9 mouse cellular contexts compared by ENCODE assay signal in the genomic region with DNA sequence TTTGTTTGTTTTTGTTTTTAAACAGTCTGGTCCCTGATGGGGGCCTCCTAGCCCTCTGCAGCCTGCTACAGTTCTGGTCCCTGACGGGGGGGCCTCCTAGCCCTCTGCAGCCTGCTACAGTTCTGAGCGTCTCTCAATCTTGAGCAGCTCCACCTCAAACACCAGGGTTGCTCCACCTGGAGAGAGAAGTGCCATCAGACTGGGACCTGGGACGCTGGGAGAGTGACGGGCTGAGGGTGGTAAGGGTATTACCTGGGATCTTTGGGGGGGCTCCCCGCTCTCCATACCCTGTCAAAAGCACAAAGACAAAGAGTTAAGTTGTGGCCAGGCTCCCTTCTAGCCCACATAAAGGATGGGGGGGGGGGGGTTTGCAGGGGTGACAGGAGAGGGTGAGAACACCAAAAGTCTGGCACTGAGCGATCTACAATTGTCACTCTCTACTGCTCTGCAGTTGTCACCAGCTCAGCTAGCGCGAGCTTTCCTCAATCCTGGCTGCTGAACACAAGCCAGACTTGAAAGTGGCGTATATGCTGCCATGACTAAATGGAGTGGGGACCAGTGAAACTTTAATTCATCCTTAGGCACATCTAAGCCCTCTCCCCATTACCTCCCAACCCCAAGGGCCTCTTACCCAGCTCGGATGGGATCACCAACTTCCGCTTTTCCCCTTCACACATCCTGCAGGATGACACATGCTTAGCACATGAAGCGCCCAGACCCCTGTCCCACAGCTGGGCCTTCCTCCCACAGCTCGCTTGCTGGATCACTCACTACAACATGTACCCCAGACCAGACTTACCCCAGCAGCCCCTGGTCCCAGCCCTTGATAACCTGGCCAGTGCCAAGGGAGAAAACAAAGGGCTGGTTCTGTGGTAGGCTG. TPM values are rescaled to one million over a fixed set of nuclear protein-coding genes. Genes with fewer than 3 reads are reported as not detected.
A peak's percentile ranks its signal among the peaks of the same experiment; 100 is the strongest.
DNase-seq lines count a peak whose midpoint lies in the region; ATAC-seq and TF ChIP-seq lines count a peak whose summit lies in the region.
"Had no signal": no experiment of that assay in that cellular context is flagged by ENCODE, and none has a peak within 500 bp of the region (broad histone marks: within the 10 kb centered on the region; RNA-seq: fewer than 3 reads in every experiment).

No protein-coding gene starts in this region.

- no peaks in the 10 kb centered on the region for H3K9me3 ChIP-seq in heart, embryonic 15.5 days (replicated peaks)
- no peaks in the 10 kb centered on the region for H3K9me3 ChIP-seq in hindbrain, embryonic 16.5 days (ENCODE audit: control insufficient read depth, low read length)
- H3K9me3 ChIP-seq in midbrain, embryonic 14.5 days (ENCODE audit: control insufficient read depth, low read length), result no peaks in the 10 kb centered on the region

- peaks cover 50% of the 10 kb centered on the region for H3K4me1 ChIP-seq in heart, embryonic 15.5 days (replicated peaks)
- H3K4me1 ChIP-seq in heart, adult 2 months (ENCODE audit: control insufficient read depth, insufficient read depth, low read length), result peaks cover 3% of the 10 kb centered on the region; the same call in 1 of the 2 replicates
- H3K4me1 ChIP-seq in hindbrain, embryonic 16.5 days (ENCODE audit: control insufficient read depth, insufficient read depth, low read depth, low read length), result peaks cover 42% of the 10 kb centered on the region
- peaks cover 40% of the 10 kb centered on the region for H3K4me1 ChIP-seq in midbrain, embryonic 14.5 days (ENCODE audit: control insufficient read depth, insufficient read depth, low read length)

- DNase-seq in heart, adult 2 months, result no peak
- DNase-seq in brain, adult 2 months (ENCODE audit: low read depth, low spot score), result peak; percentile 39
- DNase-seq in midbrain, embryonic 14.5 days, result no peak
- DNase-seq in embryo, embryonic 10.5 days (ENCODE audit: low spot score), result no peak
- DNase-seq in adrenal gland, postnatal 25 days, result no peak
- DNase-seq: lung, postnatal 10 days had no signal

- no peak for TF ChIP-seq EP300 in heart, adult 2 months (IDR thresholded peaks at IDR 0.05; ENCODE audit: insufficient read depth, low read depth, low read length)

- no peak for TF ChIP-seq POLR2A in heart, adult 2 months (IDR thresholded peaks at IDR 0.05; ENCODE audit: insufficient read depth, low read depth, low read length)

- intact Hi-C loops in heart, adult 2 months (cut with DNase I), result loop anchor here (2.0 to 5.0 kb wide), 2 partner anchors 36 to 61 kb away; partner anchors contain the start of genes Bad, Gpr137 and Stip1

- H3K4me3 ChIP-seq in heart, embryonic 15.5 days, result peak overlapping the region; percentile 79; the same call in 1 of the 2 replicates
- no peak overlapping the region for H3K4me3 ChIP-seq in heart, adult 2 months
- H3K4me3 ChIP-seq in hindbrain, embryonic 16.5 days (ENCODE audit: low read length), result peak overlapping the region; percentile 68
- peak overlapping the region; percentile 66; the same call in 1 of the 2 replicates for H3K4me3 ChIP-seq in midbrain, embryonic 14.5 days (replicated peaks; ENCODE audit: low read depth, low read length)

- H3K27me3 ChIP-seq in heart, embryonic 15.5 days, result no peaks in the 10 kb centered on the region
- H3K27me3 ChIP-seq in heart, adult 2 months (ENCODE audit: control insufficient read depth, insufficient read depth, low read length), result no peaks in the 10 kb centered on the region
- H3K27me3 ChIP-seq in hindbrain, embryonic 16.5 days (replicated peaks; ENCODE audit: control insufficient read depth, insufficient read depth, low read length), result no peaks in the 10 kb centered on the region
- H3K27me3 ChIP-seq in midbrain, embryonic 14.5 days (ENCODE audit: control insufficient read depth, insufficient read depth, low read length), result no peaks in the 10 kb centered on the region

- no peak for TF ChIP-seq CTCF in heart, adult 2 months (IDR thresholded peaks at IDR 0.05)

- H3K27ac ChIP-seq in heart, embryonic 15.5 days, result peak overlapping the region; percentile 97
- no peak overlapping the region; the same call in 1 of the 2 replicates for H3K27ac ChIP-seq in heart, adult 2 months
- H3K27ac ChIP-seq in hindbrain, embryonic 16.5 days (ENCODE audit: low read depth, low read length), result peak overlapping the region; percentile 97; the same call in 1 of the 2 replicates
- 0 out of 2 replicates have a peak overlapping the region, but pooled peaks have one; percentile 96 for H3K27ac ChIP-seq in midbrain, embryonic 14.5 days (replicated peaks; ENCODE audit: low read depth, low read length)

- H3K4me2 ChIP-seq in heart, embryonic 15.5 days, result peak overlapping the region; percentile 89; the same call in 1 of the 2 replicates
- peak overlapping the region; percentile 73 for H3K4me2 ChIP-seq in hindbrain, embryonic 16.5 days (ENCODE audit: low read length)
- peak overlapping the region; percentile 78 for H3K4me2 ChIP-seq in midbrain, embryonic 14.5 days (ENCODE audit: low read length)

- no peak for ATAC-seq in heart, embryonic 15.5 days (replicated peaks; ENCODE audit: insufficient number of reproducible peaks, insufficient read depth, low FRiP score, low read depth)
- ATAC-seq in hindbrain, embryonic 16.5 days, result no peak
- ATAC-seq in midbrain, embryonic 14.5 days (ENCODE audit: low FRiP score, low TSS enrichment), result no peak
- ATAC-seq in CD4-positive, CD25-positive, alpha-beta regulatory T cell, adult 4 months, result no peak

- H3K36me3 ChIP-seq in heart, embryonic 15.5 days, result peaks cover 31% of the 10 kb centered on the region
- no peaks in the 10 kb centered on the region for H3K36me3 ChIP-seq in heart, adult 2 months (ENCODE audit: control insufficient read depth, insufficient read depth, low read length)
- H3K36me3 ChIP-seq in hindbrain, embryonic 16.5 days (ENCODE audit: control insufficient read depth, insufficient read depth, low read length), result peaks cover 17% of the 10 kb centered on the region
- peaks cover 22% of the 10 kb centered on the region for H3K36me3 ChIP-seq in midbrain, embryonic 14.5 days (ENCODE audit: control insufficient read depth, insufficient read depth, low read length)

- 71% methylated on average over 13 of the region's 13 CpGs for WGBS in heart, embryonic 15.5 days
- 80% methylated on average over 13 of the region's 13 CpGs for WGBS in heart, adult 2 months
- WGBS in hindbrain, embryonic 16.5 days, result 75% methylated on average over 13 of the region's 13 CpGs
- 86% methylated on average over 13 of the region's 13 CpGs for WGBS in midbrain, embryonic 14.5 days

- H3K9ac ChIP-seq in heart, embryonic 15.5 days, result peak overlapping the region; percentile 79; the same call in 1 of the 2 replicates
- no peak overlapping the region for H3K9ac ChIP-seq in heart, adult 2 months (ENCODE audit: low read depth, low read length)
- H3K9ac ChIP-seq in hindbrain, embryonic 16.5 days (ENCODE audit: low read depth, low read length), result peak overlapping the region; percentile 27
- peak overlapping the region; percentile 4; the same call in 1 of the 2 replicates for H3K9ac ChIP-seq in midbrain, embryonic 14.5 days (replicated peaks; ENCODE audit: low read length)

- no peaks in the 10 kb centered on the region for H3K79me2 ChIP-seq in heart, adult 2 months (replicated peaks; ENCODE audit: control insufficient read depth, insufficient read depth, low read length)

RNA-seq across cellular contexts. Expression of gene Plcb3, which starts 1.7 kb away (rescaled TPM):
- polyA plus RNA-seq in heart, embryonic 15.5 days (2015; fragmentation: Nextera tagmentation; extraction: Ambion mirVana), result 16.4 and 25.3 TPM in 2 replicates
- total RNA-seq in heart, adult 2 months (2021), result 10 to 100 TPM; 14.6 to 15.2 TPM
- polyA plus RNA-seq in heart, adult 2 months (2012; rRNA removed), result 27.5 and 33.7 TPM in 2 replicates
- polyA plus RNA-seq in hindbrain, embryonic 16.5 days (2015; fragmentation: Nextera tagmentation; extraction: Ambion mirVana), result 13.1 and 13.8 TPM in 2 replicates
- polyA plus RNA-seq in midbrain, embryonic 14.5 days (2014; fragmentation: Nextera tagmentation; extraction: Ambion mirVana), result 6.3 and 8.8 TPM in 2 replicates
- polyA plus RNA-seq in CD4-positive, CD25-positive, alpha-beta regulatory T cell, adult 4 months (2017; shearing (Covaris generic)), result 1 to 10 TPM; 3.2 to 3.4 TPM
- total RNA-seq in adrenal gland, postnatal 25 days (2021), result 49.1 and 59.8 TPM in 2 replicates

RNA-seq across cellular contexts. Expression of gene Fkbp2, which starts 2.3 kb away (rescaled TPM):
- polyA plus RNA-seq in heart, embryonic 15.5 days (2015; fragmentation: Nextera tagmentation; extraction: Ambion mirVana), result 77.0 and 91.2 TPM in 2 replicates
- total RNA-seq in heart, adult 2 months (2021), result 10 to 100 TPM; 23.2 to 24.7 TPM
- 21.1 and 27.6 TPM in 2 replicates for polyA plus RNA-seq in heart, adult 2 months (2012; rRNA removed)
- 159 and 192 TPM in 2 replicates for polyA plus RNA-seq in hindbrain, embryonic 16.5 days (2015; fragmentation: Nextera tagmentation; extraction: Ambion mirVana)
- 73.8 and 86.9 TPM in 2 replicates for polyA plus RNA-seq in midbrain, embryonic 14.5 days (2014; fragmentation: Nextera tagmentation; extraction: Ambion mirVana)
- polyA plus RNA-seq in CD4-positive, CD25-positive, alpha-beta regulatory T cell, adult 4 months (2017; shearing (Covaris generic)), result 10 to 100 TPM; 46.8 to 56.8 TPM
- 102 and 139 TPM in 2 replicates for total RNA-seq in adrenal gland, postnatal 25 days (2021)

RNA-seq across cellular contexts. Expression of gene Ppp1r14b, which starts 3.2 kb away (rescaled TPM):
- 136 and 138 TPM in 2 replicates for polyA plus RNA-seq in heart, embryonic 15.5 days (2015; fragmentation: Nextera tagmentation; extraction: Ambion mirVana)
- 10 to 100 TPM; 85.8 to 91.0 TPM for total RNA-seq in heart, adult 2 months (2021)
- polyA plus RNA-seq in heart, adult 2 months (2012; rRNA removed), result 42.3 and 56.8 TPM in 2 replicates
- polyA plus RNA-seq in hindbrain, embryonic 16.5 days (2015; fragmentation: Nextera tagmentation; extraction: Ambion mirVana), result 89.4 and 96.8 TPM in 2 replicates
- 198 and 257 TPM in 2 replicates for polyA plus RNA-seq in midbrain, embryonic 14.5 days (2014; fragmentation: Nextera tagmentation; extraction: Ambion mirVana)
- polyA plus RNA-seq in CD4-positive, CD25-positive, alpha-beta regulatory T cell, adult 4 months (2017; shearing (Covaris generic)), result 10 to 100 TPM in 1 of 2 experiments, 1 to 10 TPM in 1; 9.3 to 23.8 TPM
- total RNA-seq in adrenal gland, postnatal 25 days (2021), result 140 and 178 TPM in 2 replicates

RNA-seq across cellular contexts. Expression of gene Vegfb, which starts 9.5 kb away (rescaled TPM):
- 133 and 149 TPM in 2 replicates for polyA plus RNA-seq in heart, embryonic 15.5 days (2015; fragmentation: Nextera tagmentation; extraction: Ambion mirVana)
- total RNA-seq in heart, adult 2 months (2021), result 100 to 1,000 TPM; 413 to 501 TPM
- 257 and 355 TPM in 2 replicates for polyA plus RNA-seq in heart, adult 2 months (2012; rRNA removed)
- 49.6 and 71.2 TPM in 2 replicates for polyA plus RNA-seq in hindbrain, embryonic 16.5 days (2015; fragmentation: Nextera tagmentation; extraction: Ambion mirVana)
- polyA plus RNA-seq in midbrain, embryonic 14.5 days (2014; fragmentation: Nextera tagmentation; extraction: Ambion mirVana), result 33.1 and 47.3 TPM in 2 replicates
- polyA plus RNA-seq in CD4-positive, CD25-positive, alpha-beta regulatory T cell, adult 4 months (2017; shearing (Covaris generic)), result 1 to 10 TPM; 3.3 to 4.4 TPM
- 86.0 and 90.9 TPM in 2 replicates for total RNA-seq in adrenal gland, postnatal 25 days (2021)

RNA-seq across cellular contexts. Expression of gene Dnajc4, which starts 14.4 kb away (rescaled TPM):
- 37.9 and 39.1 TPM in 2 replicates for polyA plus RNA-seq in heart, embryonic 15.5 days (2015; fragmentation: Nextera tagmentation; extraction: Ambion mirVana)
- total RNA-seq in heart, adult 2 months (2021), result 10 to 100 TPM; 45.6 to 57.4 TPM
- 57.6 and 68.4 TPM in 2 replicates for polyA plus RNA-seq in heart, adult 2 months (2012; rRNA removed)
- polyA plus RNA-seq in hindbrain, embryonic 16.5 days (2015; fragmentation: Nextera tagmentation; extraction: Ambion mirVana), result 22.7 and 24.8 TPM in 2 replicates
- 23.1 and 26.7 TPM in 2 replicates for polyA plus RNA-seq in midbrain, embryonic 14.5 days (2014; fragmentation: Nextera tagmentation; extraction: Ambion mirVana)
- 10 to 100 TPM; 59.8 to 74.9 TPM for polyA plus RNA-seq in CD4-positive, CD25-positive, alpha-beta regulatory T cell, adult 4 months (2017; shearing (Covaris generic))
- total RNA-seq in adrenal gland, postnatal 25 days (2021), result 46.9 and 50.3 TPM in 2 replicates
